Mouse (Mus musculus): ENCODE results near the gene Apof. TPM values are rescaled to one million over a fixed set of nuclear protein-coding genes. Genes with fewer than 3 reads are reported as not detected.

Gene Apof
- total RNA-seq, 2 experiments from 2014 or later: not detected

DNA sequence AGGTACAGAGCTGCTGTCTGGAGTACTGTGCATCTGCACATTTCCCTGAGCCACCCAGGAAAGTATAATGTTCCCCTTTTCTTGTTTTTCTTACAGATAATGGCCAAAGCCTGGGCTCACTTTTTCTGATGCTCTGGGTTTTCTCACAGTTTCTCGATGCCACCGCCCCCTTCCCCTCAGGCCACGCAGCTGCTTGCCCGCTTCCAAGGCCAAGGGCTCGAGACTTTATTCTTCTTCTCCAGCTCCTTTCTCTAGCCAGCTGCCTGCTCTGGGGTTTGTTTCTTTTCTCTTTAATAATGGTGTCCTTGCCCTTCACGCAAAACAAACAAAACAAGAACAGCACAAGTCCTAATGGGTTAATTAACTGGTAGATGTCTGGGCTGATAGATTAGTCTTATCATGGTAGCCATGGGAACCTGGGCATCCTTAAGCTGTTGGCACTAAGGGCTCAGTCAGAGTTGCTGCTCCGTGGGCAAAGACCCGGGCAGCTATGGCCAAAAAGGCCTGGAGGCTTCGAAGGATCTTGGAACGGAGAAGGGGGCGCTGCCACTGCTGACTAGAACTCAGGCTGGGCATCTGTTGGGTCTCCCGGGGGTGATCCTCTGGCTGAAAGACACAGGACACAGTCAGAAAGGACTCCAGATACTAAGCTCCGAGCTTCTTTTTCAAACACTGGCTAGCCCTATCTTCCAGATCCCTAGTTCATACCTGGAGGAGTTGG is 28.1 kb downstream of the Apof start:
- ATAC-seq (replicated peaks; ENCODE audit: low FRiP score, poor library complexity, severe bottlenecking): no peak

GRCm38 (mm10) chr10:128297221-128297620 is 28.8 kb downstream of the Apof start:
- ATAC-seq (replicated peaks; ENCODE audit: low FRiP score, poor library complexity, severe bottlenecking): no peak

GRCm38 (mm10) chr10:128297622-128298021 is 29.2 kb downstream of the Apof start:
- ATAC-seq (replicated peaks; ENCODE audit: low FRiP score, poor library complexity, severe bottlenecking): 0 out of 2 replicates have a peak, but pooled peaks have one; percentile 19

- no peak for ATAC-seq (replicated peaks; ENCODE audit: low FRiP score, poor library complexity, severe bottlenecking)
These were observed 29.8 kb downstream of the Apof start for GRCm38 (mm10) chr10:128298243-128298642.

GRCm38 (mm10) chr10:128298702-128299171 is 30.3 kb downstream of the Apof start, which contains the start of gene Il23a:
Il23a (minus strand) TSS chr10:128298752.
- no peak for ATAC-seq (replicated peaks; ENCODE audit: low FRiP score, poor library complexity, severe bottlenecking)

DNA sequence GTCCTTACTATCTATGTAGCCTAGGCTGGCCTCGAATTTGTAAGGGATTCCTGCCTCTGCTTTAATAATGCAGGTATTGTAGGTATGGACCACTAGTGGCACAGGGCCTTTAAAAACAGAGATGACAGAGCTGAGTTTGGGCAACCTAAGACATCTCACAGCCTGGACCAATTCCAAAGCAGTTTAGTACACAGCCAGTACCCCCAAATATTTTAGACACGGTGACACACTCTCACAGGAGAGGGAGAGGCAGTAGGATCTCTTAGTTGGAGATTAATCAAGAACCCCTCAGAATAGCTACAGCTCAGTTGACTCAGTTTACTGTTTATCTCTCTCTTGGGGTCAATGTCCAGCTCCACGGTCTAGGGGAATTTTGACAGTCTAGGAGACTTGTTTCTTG is 33.9 kb downstream of the Apof start:
- ATAC-seq (replicated peaks; ENCODE audit: low FRiP score, poor library complexity, severe bottlenecking): peak; percentile 16; the same call in 1 of the 2 replicates

DNA sequence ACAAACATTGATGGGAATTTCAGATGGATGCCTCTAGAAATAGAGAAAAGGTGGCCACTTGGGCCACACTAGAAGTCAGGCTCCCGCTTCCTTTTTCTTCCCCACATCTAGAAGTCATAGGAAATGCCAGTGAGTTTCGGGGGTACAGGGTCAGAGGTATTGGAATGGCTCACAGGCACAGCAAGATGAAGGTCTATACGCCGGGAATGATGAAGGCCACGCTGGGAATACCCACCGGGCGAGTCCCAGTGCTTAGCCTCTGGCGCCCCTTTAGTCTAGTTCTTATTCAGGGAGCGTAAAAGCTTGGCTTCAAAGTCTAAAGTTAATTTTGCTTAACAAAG is 34.3 kb downstream of the Apof start:
- ATAC-seq (replicated peaks; ENCODE audit: low FRiP score, poor library complexity, severe bottlenecking): peak; percentile 56

- peak; percentile 96 for ATAC-seq (replicated peaks; ENCODE audit: low FRiP score, poor library complexity, severe bottlenecking)
These were observed 34.9 kb downstream of the Apof start, which contains the start of gene Pan2 for GRCm38 (mm10) chr10:128303126-128304021. Pan2 (plus strand) TSS chr10:128303335.

DNA sequence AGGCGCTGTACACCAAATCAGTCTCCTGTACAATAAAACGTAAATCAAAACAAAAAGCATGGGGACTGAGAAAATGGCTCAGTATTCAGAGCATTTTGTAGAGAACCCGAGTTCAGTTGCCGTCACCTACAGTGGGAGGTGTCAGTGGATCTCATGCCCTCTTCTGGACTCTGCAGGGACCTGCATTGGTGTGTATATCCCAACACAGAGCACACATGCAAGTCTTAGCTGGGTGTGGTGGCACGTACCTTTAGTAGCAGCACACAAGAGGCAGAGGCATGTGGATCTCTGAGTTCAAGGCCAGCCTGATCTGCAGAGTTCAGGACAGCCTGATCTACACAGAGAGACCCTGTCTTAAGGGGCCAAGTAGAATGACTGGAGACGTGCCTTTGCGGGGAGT is 41.2 kb downstream of the Apof start:
- no peak for ATAC-seq (replicated peaks; ENCODE audit: low FRiP score, poor library complexity, severe bottlenecking)

GRCm38 (mm10) chr10:128310177-128310576 is 41.7 kb downstream of the Apof start:
- ATAC-seq (replicated peaks; ENCODE audit: low FRiP score, poor library complexity, severe bottlenecking): no peak

DNA sequence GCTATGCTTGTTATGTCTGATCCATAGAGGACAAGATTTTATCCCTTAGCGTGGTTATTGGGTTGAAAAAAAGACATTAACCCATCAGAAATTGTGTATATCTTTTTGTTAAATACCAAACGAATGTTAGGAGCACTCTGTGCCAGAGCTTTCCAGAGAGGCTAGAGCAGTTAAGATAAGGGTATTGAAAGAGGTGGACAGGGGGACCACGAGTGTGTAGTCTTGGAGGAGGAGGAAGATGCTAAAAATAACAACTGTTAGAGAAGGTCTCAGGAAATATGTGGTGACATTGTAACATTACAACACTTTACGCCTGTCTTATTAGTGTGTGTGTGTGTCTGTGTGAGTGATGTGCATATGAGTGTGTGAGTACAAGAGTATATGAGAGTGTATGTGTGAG is 42.4 kb downstream of the Apof start:
- no peak for ATAC-seq (replicated peaks; ENCODE audit: low FRiP score, poor library complexity, severe bottlenecking)

GRCm38 (mm10) chr10:128315578-128315977 is 47.1 kb downstream of the Apof start:
- ATAC-seq (replicated peaks; ENCODE audit: low FRiP score, poor library complexity, severe bottlenecking): 0 out of 2 replicates have a peak, but pooled peaks have one; percentile 14

Other genes starting within 250 kb of the Apof start
- 219 and 262 TPM in 2 replicates for gene Naca, start 233.1 kb upstream of the Apof start, total RNA-seq (2015; ENCODE audit: low replicate concordance)
- 350 and 361 TPM in 2 replicates for gene Naca, start 233.1 kb upstream of the Apof start, total RNA-seq (2017; ENCODE audit: low replicate concordance)
- gene Ptges3, start 209.7 kb upstream of the Apof start, total RNA-seq (2015; ENCODE audit: low replicate concordance): 44.0 and 46.6 TPM in 2 replicates
- gene Ptges3, start 209.7 kb upstream of the Apof start, total RNA-seq (2017; ENCODE audit: low replicate concordance): 65.1 and 65.8 TPM in 2 replicates
- gene Atp5b, start 185.4 kb upstream of the Apof start, total RNA-seq (2015; ENCODE audit: low replicate concordance): 477 and 544 TPM in 2 replicates
- gene Atp5b, start 185.4 kb upstream of the Apof start, total RNA-seq (2017; ENCODE audit: low replicate concordance): 410 and 537 TPM in 2 replicates
- gene Baz2a, start 177.1 kb upstream of the Apof start, total RNA-seq (2015; ENCODE audit: low replicate concordance): 80.3 and 86.5 TPM in 2 replicates
- gene Baz2a, start 177.1 kb upstream of the Apof start, total RNA-seq (2017; ENCODE audit: low replicate concordance): 71.0 and 73.5 TPM in 2 replicates
- gene Rbms2, start 88.4 kb upstream of the Apof start, total RNA-seq (2015; ENCODE audit: low replicate concordance): 1.9 and 5.0 TPM in 2 replicates
- 0.51 and 6.8 TPM in 2 replicates for gene Rbms2, start 88.4 kb upstream of the Apof start, total RNA-seq (2017; ENCODE audit: low replicate concordance)
- 3.8 TPM in 2 replicates for gene Gls2, start 74.2 kb upstream of the Apof start, total RNA-seq (2015; ENCODE audit: low replicate concordance)
- gene Gls2, start 74.2 kb upstream of the Apof start, total RNA-seq (2017; ENCODE audit: low replicate concordance): 0.60 and 0.84 TPM in 2 replicates
- gene Spryd4, start 56.9 kb upstream of the Apof start, total RNA-seq (2015; ENCODE audit: low replicate concordance): 6.3 and 6.7 TPM in 2 replicates
- gene Spryd4, start 56.9 kb upstream of the Apof start, total RNA-seq (2017; ENCODE audit: low replicate concordance): 1.4 and 3.1 TPM in 2 replicates
- gene Mip, start 42.8 kb upstream of the Apof start, total RNA-seq (2015; ENCODE audit: low replicate concordance): not detected in 2 replicates
- gene Mip, start 42.8 kb upstream of the Apof start, total RNA-seq (2017; ENCODE audit: low replicate concordance): 0.84 and 0.85 TPM in 2 replicates
- 4.0 and 6.3 TPM in 2 replicates for gene Timeless, start 36.6 kb upstream of the Apof start, total RNA-seq (2015; ENCODE audit: low replicate concordance)
- 39.4 and 44.5 TPM in 2 replicates for gene Timeless, start 36.6 kb upstream of the Apof start, total RNA-seq (2017; ENCODE audit: low replicate concordance)
- 1.7 TPM in 1 of 2 replicates, not detected in the other for gene Apon, start 14.6 kb upstream of the Apof start, total RNA-seq (2015; ENCODE audit: low replicate concordance)
- gene Apon, start 14.6 kb upstream of the Apof start, total RNA-seq (2017; ENCODE audit: low replicate concordance): 1.5 TPM in 1 of 2 replicates, not detected in the other
- 14.8 and 25.1 TPM in 2 replicates for gene Stat2, start 1.9 kb downstream of the Apof start, total RNA-seq (2015; ENCODE audit: low replicate concordance)
- gene Stat2, start 1.9 kb downstream of the Apof start, total RNA-seq (2017; ENCODE audit: low replicate concordance): 16.0 and 25.2 TPM in 2 replicates
- not detected in 2 replicates for gene Il23a, start 30.1 kb downstream of the Apof start, total RNA-seq (2015; ENCODE audit: low replicate concordance)
- gene Il23a, start 30.1 kb downstream of the Apof start, total RNA-seq (2017; ENCODE audit: low replicate concordance): not detected in 2 replicates
- 7.9 and 8.8 TPM in 2 replicates for gene Pan2, start 34.7 kb downstream of the Apof start, total RNA-seq (2015; ENCODE audit: low replicate concordance)
- 7.5 and 8.9 TPM in 2 replicates for gene Pan2, start 34.7 kb downstream of the Apof start, total RNA-seq (2017; ENCODE audit: low replicate concordance)
- 30.7 and 48.6 TPM in 2 replicates for gene Cnpy2, start 53.8 kb downstream of the Apof start, total RNA-seq (2015; ENCODE audit: low replicate concordance)
- gene Cnpy2, start 53.8 kb downstream of the Apof start, total RNA-seq (2017; ENCODE audit: low replicate concordance): 15.5 and 38.3 TPM in 2 replicates
- gene Cs, start 69.1 kb downstream of the Apof start, total RNA-seq (2015; ENCODE audit: low replicate concordance): 60.5 and 67.5 TPM in 2 replicates
- gene Cs, start 69.1 kb downstream of the Apof start, total RNA-seq (2017; ENCODE audit: low replicate concordance): 26.2 and 30.6 TPM in 2 replicates
- gene Coq10a, start 100.3 kb downstream of the Apof start, total RNA-seq (2015; ENCODE audit: low replicate concordance): 1.9 and 5.6 TPM in 2 replicates
- 2.8 and 3.2 TPM in 2 replicates for gene Coq10a, start 100.3 kb downstream of the Apof start, total RNA-seq (2017; ENCODE audit: low replicate concordance)
- 7.7 and 30.0 TPM in 2 replicates for gene Ankrd52, start 108.4 kb downstream of the Apof start, total RNA-seq (2015; ENCODE audit: low replicate concordance)
- gene Ankrd52, start 108.4 kb downstream of the Apof start, total RNA-seq (2017; ENCODE audit: low replicate concordance): 2.9 and 3.5 TPM in 2 replicates
- not detected in 2 replicates for gene Slc39a5, start 132.6 kb downstream of the Apof start, total RNA-seq (2015; ENCODE audit: low replicate concordance)
- not detected in 2 replicates for gene Slc39a5, start 132.6 kb downstream of the Apof start, total RNA-seq (2017; ENCODE audit: low replicate concordance)
- 11.1 and 20.1 TPM in 2 replicates for gene Nabp2, start 142.8 kb downstream of the Apof start, total RNA-seq (2015; ENCODE audit: low replicate concordance)
- gene Nabp2, start 142.8 kb downstream of the Apof start, total RNA-seq (2017; ENCODE audit: low replicate concordance): 7.4 and 15.2 TPM in 2 replicates
- gene Rnf41, start 143.0 kb downstream of the Apof start, total RNA-seq (2015; ENCODE audit: low replicate concordance): 2.9 and 4.6 TPM in 2 replicates
- gene Rnf41, start 143.0 kb downstream of the Apof start, total RNA-seq (2017; ENCODE audit: low replicate concordance): 2.9 and 3.3 TPM in 2 replicates
- gene Smarcc2, start 190.6 kb downstream of the Apof start, total RNA-seq (2015; ENCODE audit: low replicate concordance): 22.1 and 31.6 TPM in 2 replicates
- gene Smarcc2, start 190.6 kb downstream of the Apof start, total RNA-seq (2017; ENCODE audit: low replicate concordance): 29.0 and 34.7 TPM in 2 replicates
- 410 and 475 TPM in 2 replicates for gene Myl6, start 225.5 kb downstream of the Apof start, total RNA-seq (2015; ENCODE audit: low replicate concordance)
- 558 TPM in 2 replicates for gene Myl6, start 225.5 kb downstream of the Apof start, total RNA-seq (2017; ENCODE audit: low replicate concordance)
- 5.4 TPM in 1 of 2 replicates, not detected in the other for gene Myl6b, start 230.0 kb downstream of the Apof start, total RNA-seq (2015; ENCODE audit: low replicate concordance)
- gene Myl6b, start 230.0 kb downstream of the Apof start, total RNA-seq (2017; ENCODE audit: low replicate concordance): 0.85 TPM in 1 of 2 replicates, not detected in the other